Mouse (Mus musculus) ZHBTc4 (cell line): ENCODE results near the gene Hoxc11.

ENCODE experiments used
- DNase-seq: peaks from one replicate; pipeline ENCODE4 v3.0.0-alpha.2; 2011; ENCODE audit warnings: low read depth, low spot score

The Hoxc11 gene

DNA sequence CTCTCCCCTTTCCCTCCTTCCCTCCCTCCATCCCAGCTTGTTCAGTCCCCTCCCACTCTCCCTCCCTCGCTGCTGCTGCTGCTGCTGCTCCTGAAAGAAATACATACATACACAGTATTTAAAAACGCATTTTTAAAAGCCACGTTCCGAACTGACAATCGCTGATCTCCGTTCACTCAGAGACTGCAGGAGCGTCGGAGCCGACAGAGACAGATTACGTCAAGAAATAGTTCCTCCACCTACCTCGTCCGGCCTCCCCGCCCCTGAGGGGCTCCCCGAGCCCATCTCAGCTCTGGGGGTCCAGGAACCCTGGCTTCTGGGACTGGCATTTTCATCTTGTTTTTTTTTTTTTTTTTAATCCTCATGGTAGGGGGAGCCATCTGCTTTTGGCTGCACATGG is 26.7 kb downstream of the Hoxc11 start:
- peak; percentile 53 for DNase-seq

DNA sequence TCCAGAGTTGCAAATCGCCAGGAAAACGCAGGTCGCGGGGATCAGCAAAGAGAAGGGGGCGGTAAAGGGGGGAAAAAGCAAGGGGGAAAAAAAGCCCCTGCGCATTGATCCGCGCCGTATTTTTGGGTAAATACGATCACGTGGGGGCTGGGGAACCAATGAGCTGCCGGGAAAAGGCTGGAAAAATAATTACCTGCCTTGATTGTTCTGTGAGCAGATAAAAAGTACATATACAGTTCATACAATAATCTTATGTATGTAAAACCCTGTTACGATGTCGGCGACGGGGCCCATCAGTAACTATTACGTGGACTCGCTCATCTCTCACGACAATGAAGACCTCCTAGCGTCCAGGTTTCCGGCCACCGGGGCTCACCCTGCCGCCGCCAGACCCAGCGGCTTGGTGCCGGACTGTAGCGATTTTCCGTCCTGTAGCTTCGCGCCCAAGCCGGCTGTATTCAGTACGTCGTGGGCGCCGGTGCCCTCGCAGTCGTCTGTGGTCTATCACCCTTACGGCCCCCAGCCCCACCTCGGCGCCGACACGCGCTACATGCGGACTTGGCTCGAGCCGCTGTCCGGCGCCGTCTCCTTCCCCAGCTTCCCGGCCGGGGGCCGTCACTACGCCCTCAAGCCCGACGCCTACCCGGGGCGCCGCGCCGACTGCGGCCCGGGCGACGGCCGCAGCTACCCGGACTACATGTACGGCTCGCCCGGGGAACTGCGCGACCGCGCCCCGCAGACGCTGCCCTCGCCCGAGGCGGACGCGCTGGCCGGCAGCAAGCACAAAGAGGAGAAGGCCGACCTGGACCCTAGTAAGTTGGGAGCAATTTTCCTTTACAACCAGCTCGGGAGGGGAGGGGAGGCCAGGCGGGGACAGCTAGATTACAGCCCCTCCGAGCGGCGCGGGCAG is 27.4 kb downstream of the Hoxc11 start:
- peak; percentile 85 for DNase-seq

DNA sequence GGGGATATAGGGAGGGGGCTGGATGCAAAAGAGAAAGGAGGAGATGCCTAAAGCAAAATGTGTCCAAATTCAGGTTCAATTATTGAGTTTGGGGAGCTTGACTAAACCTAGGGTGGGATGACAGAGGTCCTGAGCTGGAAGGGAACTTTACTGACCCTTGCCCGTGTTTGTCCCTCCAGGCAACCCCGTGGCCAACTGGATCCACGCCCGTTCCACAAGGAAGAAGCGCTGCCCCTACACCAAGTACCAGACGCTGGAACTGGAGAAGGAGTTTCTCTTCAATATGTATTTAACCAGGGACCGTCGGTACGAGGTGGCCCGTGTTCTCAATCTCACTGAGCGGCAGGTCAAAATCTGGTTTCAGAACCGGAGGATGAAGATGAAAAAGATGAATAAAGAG is 29.5 kb downstream of the Hoxc11 start:
- no peak for DNase-seq

DNA sequence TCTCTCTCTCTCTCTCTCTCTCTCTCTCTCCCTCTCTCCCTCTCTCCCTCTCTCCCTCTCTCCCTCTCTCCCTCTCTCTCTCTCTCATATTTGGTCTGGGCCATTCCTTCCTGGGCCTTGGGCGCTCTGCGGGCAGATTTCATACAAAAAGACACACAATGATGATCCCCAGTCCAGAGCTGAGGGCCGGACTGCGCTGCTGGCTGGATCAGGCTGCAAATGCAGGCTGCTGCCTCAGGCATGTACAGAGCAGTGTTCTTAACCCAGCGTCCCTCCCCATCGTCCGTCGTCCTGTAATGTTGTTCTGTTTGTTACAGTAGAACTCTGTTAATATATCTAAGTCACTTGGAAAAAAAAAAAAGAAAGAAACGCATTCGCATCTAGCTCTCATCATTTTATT is 30.3 kb downstream of the Hoxc11 start:
- DNase-seq, result no peak

DNA sequence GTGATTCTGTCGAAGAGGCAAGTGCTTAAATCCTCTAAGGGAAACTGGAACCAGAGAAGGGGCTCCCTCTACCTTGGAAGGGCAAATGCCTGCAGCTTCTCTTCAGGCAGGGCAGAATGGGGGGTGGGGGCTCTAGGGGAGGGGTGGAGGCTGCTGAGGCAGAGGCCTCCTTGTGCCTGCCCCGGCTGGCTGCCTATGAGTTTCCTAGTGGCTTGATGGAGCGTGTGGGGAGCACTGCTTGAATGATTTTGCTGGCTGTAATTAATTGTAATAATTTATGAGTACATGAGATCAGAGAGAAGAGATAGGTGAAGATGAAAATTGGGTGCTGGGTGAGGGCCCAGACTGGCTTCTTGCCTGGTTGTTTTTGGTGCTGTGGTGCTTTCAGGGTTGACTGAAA is 30.7 kb downstream of the Hoxc11 start:
- DNase-seq, result no peak

DNA sequence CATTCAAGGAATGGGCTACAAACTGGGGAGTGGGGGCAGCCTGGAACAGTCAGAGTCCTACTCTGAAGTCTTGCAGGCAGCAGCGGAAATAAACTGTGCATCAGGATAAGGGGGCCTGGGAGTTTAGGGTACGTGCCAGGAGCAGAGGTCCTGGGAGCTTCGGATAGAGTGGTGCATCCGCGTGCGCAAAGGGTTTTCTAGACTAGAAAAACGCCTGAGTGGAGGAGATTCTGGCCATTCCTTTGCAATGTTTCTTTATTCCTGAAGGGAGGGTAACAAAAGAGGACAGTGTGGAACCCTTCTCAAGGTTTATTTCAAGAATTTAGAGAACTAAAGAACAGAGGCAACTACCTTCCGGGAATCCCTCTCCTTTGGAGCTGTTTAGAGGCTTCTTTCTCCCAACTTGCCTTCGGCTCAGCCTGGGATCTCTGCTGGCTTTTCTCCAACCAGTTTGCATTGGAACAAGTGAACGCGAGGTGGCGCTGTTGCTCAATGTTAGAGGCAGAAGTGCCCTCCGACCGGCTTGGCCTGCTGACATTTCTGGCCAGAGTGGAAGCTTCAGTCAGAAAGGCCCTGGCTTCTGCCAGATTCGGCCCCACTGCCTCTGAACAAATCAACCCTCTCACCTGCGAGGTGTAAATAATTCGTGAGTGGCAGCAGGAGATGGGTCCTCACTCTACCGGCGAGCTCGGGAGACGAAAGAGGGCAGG is 33.1 kb downstream of the Hoxc11 start:
- DNase-seq, result peak; percentile 93

DNA sequence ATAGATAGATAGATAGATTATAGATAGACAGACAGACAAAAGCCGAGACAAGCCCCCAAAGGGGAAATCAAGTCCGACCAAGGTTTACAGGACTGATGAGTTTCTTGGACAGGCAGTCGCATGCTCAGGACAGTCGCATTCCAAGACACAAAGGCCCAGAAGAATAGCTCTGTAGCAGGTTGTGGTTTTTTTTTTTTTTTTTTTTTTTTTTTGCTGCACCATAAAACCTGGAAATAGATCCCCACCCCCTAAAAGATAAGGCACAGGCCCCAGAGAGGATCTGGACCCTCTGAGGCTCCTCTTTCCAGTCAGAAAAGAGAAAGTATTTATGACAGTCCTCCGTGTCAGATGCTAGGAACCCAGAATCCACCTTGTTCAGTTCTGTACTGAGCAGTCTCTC is 33.9 kb downstream of the Hoxc11 start:
- DNase-seq, result no peak

DNA sequence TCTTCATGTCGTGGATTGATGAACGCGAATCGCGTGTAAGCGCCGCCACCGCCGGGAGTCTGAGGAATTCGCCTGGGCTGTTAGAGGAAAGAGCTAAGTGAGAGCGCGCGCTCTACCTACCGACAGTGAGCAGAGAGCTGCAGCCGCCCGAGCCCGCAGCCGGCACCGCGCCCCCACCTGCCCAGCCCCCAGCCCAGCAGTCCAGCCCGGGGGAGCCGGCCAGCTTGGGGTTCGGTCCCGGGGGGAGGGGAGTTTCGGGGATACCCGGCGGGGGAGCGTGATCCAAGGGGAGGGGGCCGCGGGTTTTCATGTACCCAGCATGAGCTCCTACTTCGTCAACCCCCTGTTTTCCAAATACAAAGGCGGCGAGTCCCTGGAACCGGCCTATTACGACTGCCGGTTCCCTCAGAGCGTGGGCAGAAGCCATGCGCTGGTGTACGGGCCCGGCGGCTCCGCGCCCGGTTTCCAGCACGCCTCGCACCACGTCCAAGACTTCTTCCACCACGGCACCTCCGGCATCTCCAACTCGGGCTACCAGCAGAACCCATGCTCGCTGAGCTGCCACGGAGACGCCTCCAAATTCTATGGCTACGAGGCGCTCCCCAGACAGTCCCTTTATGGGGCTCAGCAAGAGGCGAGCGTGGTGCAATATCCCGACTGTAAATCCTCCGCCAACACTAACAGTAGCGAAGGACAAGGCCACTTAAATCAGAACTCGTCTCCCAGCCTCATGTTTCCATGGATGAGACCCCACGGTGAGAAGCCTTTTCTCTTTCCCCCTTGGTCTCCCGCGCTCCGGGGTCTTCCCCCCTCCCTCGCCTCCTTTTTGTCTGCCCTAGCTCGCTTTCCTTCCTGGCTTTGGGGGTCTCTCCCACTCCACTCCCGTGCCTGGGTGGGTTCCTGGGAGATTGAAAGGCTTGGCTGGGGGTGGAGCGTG is 36.5 kb downstream of the Hoxc11 start, which contains the start of gene Hoxc8:
Gene Hoxc8, plus strand, starts transcription at position 147 of the 937 bp plus-strand sequence.
- DNase-seq, result peak; percentile 74

DNA sequence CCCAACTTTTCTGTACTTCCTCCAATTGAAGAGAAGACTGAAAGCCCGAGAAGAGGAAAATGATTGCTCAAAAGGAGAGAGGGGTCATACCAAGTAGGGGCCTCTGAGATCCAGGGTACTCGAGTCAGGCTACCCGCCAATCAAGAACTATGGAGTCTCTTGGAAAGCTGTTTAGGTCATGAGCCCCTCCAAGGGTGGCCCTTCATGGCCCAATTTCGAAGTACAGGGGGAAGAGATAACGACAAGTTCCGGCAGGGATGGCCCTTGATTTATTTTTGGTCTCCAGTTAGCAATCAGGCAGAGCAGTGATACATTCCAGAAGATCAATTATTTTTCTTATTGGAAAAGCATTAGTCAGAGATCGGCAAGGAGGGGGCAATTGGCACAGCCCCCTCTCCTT is 37.6 kb downstream of the Hoxc11 start:
- DNase-seq, result no peak

DNA sequence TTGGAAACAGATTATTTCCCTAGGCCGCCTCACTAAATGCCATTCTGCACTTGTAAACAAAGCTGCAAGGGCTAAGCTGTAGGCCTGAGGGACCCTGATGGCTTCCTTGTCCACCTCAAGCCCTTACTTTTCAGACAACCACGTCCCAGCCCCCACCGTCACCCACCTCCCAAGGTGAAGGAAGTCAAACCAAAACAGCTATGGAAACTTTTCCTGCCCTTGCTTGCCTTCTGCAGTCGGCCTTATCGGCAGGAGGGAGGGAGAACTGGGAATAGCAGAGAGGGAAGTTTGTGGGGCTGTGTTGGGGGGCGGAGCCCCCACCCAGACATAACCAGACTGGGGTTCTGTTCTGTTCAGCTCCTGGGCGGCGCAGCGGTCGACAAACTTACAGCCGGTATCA is 38.0 kb downstream of the Hoxc11 start:
- DNase-seq, result no peak

DNA sequence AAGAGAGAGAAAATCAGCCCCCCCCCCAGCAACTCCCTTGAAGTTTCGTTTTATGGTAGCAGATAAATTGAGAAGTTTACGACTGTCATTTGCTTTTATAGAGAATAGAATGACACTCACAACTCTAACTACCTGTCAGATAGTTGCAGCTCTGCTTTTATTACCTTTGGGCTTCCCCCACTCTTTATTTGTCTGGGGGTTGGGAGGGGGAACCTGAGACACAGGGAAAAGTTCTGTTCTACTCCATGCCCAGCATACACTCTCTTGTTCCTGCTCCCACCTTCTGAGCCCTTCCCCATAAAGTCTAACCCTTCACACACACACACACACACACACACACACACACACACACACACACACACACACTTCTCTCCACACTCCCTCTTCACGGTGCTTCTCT is 38.6 kb downstream of the Hoxc11 start:
- no peak for DNase-seq

DNA sequence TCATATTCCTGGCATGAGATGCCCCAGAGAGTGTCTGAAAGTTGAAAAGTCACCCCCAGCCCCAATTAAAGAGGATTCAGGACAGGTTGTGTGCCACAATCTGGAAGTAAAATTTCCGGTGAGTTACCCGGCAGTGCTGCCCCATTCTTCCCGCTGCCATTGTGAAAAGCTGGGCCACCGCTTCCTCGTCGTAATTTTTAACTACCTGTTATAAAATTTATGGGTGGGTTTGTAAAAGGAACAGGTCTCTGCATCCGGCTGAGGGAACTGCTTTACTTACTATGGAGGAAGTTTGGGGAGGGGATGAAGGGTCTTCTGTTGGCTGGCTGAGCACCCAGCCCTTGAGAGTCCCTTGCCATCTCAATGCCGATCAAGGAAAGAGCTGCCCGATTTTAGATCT is 42.3 kb downstream of the Hoxc11 start:
- DNase-seq, result no peak

DNA sequence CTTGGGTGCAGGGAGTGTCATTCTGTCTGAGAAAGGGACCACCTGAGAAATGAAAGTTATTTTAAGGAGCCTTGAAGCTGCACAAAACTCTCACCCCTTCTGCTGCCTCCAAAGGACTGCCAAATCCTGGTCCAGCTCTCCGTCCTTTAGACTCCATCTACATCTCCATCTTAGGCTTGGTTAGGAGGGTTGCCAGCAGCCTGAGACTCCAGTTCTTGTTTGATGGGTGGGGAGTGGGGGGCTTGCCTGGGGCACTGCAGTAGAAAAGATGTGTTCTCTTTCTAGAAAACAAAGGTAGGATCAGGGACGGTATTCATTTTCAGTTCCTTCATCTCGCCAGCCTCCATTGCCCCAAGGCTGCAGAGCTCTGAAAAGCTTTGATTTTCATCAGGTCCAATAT is 43.2 kb downstream of the Hoxc11 start:
- no peak for DNase-seq

DNA sequence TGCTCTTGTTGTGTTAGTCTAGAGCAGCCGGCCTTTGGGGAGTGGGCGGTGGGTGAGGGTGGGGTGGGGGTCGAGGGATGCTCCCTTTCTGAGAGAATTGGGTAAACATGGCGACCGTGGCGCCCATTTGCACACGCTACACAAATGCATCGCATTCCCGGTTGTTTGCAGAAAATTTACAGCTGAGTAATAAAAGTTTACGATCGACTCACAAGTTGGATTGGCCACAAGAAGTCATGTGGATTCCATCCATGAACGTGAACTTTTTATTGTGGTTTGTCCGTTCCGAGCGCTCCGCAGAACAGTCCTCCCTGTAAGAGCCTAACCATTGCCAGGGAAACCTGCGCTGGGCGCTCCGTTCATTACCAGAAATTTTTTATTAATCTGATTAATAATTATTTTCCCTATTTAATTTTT is 43.7 kb downstream of the Hoxc11 start, which contains the start of gene Hoxc6:
Gene Hoxc6, plus strand, starts transcription at position 319 of the 417 bp plus-strand sequence.
- no peak for DNase-seq

DNA sequence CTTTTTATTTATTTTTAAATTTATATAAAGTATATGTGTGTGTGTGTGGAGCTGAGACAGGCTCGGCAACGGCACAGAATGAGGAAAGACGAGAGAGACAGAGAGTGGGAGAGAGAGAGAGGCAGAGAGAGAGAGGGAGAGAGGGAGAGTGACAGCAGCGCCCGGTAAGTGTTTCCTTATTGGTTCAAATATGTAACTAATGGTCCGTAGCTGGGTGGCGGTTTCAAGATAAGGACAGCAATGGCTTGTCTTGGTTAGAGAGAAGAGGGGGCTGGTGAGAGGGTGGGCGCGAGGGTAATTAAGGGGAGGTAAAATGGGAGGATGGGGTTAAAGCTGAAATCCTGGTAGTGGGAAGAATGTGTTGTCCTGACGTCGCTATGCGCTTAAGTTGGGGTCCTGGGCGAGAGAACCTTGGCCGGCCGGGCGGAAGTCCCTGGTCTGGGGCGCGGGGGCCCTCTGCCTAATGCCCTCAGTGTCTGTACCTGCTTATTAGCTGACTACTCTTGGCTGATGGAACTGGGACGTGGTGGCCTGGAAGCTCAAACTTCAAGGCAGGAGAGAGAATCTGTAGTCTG is 44.5 kb downstream of the Hoxc11 start:
- no peak for DNase-seq

DNA sequence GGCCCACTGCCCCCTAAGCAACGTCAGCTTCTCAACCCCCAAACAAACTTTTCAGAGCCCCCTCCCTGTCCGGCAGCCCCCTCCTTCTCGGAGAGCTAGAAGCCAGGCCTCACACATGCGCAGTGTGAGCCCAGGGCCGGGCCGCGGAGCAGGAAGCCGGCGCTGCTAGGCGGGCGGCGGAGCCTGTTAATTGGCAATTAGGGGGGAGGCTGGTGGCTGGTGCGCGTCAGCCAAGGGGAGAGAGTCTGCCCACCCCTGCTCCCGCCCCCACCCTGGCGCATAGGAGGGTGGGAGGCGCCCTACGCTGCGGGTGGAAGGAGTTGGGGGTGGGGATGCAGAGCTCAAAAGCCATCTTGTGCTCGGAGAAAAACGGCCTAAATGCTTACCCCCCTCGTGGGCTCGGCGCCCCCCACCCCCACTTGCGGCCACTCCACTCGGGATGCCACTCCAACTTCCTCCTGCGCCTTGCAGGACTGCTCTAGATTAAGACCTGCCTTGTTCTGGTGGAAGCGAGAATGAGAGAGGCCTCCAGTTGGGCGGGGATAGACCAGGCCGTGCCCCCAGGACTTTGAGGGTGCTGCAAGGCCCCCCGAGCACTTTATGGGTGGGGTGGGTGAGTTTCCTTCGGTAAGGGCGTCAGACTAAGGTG is 45.1 kb downstream of the Hoxc11 start:
- DNase-seq, result peak; percentile 81

DNA sequence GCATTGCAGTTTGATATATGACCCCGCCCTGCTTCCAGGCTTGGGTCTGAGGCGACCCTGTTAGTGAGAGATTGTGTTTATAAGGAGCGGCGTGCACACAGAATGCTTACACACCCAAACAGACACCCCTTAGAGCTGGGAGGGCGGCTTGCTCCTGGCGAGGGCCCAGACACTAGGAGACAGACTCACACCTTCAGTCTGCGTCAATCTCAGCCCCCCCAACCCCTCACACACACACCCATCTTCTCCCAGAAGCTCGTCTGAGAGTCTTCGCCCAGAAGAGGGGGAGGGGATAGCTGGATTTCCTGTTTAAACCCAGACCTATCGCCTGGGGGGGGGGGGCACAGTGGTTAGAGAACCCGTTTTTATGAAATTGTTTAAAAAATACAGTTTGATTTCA is 45.7 kb downstream of the Hoxc11 start:
- no peak for DNase-seq

DNA sequence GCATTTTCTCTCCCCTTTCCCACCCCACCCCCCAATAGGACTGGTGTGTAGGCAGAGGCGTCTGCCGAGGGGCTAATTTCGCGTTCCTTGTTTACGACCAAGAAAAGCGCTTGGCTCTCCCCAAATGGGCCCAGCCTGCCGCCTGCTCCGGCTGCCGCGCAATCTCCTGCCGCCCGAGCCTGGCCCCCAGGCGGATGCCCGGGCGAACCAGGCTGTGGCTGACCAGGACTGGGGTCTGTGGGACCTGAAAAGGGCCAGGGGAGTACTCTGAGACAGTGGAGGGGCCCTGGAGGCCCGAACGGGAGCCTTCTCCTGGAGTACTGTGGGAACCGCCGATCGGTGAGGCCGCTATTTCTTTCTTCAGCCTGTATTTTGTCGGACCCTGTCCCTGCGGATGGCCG is 46.3 kb downstream of the Hoxc11 start:
- no peak for DNase-seq

DNA sequence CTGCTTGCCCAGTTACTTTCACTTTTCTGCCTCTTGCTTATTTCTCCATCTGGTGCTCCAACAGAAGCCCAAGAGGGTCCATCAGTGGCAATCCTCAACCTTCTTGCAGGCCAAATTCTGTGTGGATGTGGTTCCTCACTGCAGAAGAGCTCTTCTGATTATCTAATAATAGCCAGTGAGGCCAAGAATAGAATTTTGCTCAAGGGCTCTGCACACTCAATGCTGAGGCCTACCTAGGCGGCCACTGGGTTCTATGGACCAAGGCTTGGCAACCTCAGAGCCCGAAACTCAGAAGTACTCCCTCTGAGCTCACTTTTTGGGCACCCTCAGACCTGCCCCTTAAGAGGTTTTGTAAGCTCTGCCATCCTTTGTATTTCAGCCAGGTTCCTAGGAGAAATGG is 47.1 kb downstream of the Hoxc11 start:
- no peak for DNase-seq

DNA sequence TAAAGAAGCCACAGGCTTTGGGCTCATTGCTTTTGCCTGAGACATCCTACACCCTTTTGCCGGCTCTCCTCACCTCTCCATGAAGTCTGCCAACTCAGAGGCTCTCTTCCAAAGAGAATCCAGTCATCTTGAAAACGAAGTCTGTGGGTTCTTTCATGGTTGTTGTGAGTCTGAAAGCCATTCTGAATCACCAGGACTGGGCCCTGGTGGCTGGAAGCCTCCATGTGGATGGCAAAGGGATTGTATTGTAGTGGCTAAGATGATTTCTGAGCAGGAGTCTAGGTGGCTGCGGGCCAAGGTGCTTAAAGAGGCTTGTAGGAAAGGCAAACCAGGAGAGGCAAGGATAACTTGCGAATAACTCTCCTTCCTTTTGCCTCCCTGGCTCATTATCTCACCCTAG is 47.9 kb downstream of the Hoxc11 start:
- no peak for DNase-seq
